Mouse (Mus musculus): ENCODE data around the gene Kpna7.

GRCm38 (mm10) chr5:145096195-145096594 lies 12.4 kb upstream of the Kpna7 start:
- TF ChIP-seq CTCF (IDR thresholded peaks at IDR 0.05; ENCODE audit: low read depth) (no peak), EP300 (IDR thresholded peaks at IDR 0.05; ENCODE audit: low read depth) (no peak)

Data from liver, postnatal 0 days (tissue).